Mouse (Mus musculus): ENCODE results near the gene Mark4.

The Mark4 gene

GRCm38 (mm10) chr7:19427999-19428650, 30.5 kb downstream of the Mark4 start:
- POLR2A ChIA-PET: interaction anchor here in 3 of 4 experiments (0.5 to 1.5 kb wide), 8 partner anchors 9 to 152 kb away, joined by 3 to 5 read pairs (median 3); no protein-coding TSS in a partner anchor
- CTCF ChIA-PET: interaction anchor here in 3 of 4 experiments (0.6 to 2.7 kb wide), 9 partner anchors 9 to 162 kb away, joined by 3 to 9 read pairs (median 4); partner anchors contain the start of gene Ckm (in 1 of the 3)

DNA sequence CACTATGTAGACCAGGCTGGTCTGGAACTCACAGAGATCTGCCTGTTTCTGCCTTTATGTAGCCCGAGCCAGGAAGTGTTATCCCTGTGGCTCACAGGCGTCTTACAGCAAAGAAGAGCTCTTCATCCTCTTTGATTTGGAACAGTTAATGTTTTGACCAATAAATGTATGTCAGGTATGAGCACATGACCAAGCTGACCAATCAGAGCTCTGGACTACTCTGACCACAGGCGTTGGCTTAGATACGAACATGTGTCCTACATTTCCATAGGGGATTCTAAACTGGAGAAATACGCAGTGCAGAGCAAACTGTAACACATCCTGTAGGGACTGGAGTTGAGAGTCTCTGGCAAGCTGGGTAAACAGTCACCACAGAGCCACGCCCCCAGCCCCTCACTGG, 31.7 kb downstream of the Mark4 start:
- CTCF ChIA-PET: interaction anchor here (0.6 to 2.7 kb wide), 14 partner anchors 10 to 163 kb away, joined by 3 to 9 read pairs (median 4); no protein-coding TSS in a partner anchor
- POLR2A ChIA-PET: interaction anchor here in 3 of 4 experiments (0.6 to 1.6 kb wide), 17 partner anchors 9 to 323 kb away, joined by 3 to 8 read pairs (median 3); partner anchors contain the start of genes Apoe (in 1 of the 3), Nectin2 (in 1 of the 3), Nkpd1 (in 1 of the 3) and Opa3 (in 1 of the 3)

DNA sequence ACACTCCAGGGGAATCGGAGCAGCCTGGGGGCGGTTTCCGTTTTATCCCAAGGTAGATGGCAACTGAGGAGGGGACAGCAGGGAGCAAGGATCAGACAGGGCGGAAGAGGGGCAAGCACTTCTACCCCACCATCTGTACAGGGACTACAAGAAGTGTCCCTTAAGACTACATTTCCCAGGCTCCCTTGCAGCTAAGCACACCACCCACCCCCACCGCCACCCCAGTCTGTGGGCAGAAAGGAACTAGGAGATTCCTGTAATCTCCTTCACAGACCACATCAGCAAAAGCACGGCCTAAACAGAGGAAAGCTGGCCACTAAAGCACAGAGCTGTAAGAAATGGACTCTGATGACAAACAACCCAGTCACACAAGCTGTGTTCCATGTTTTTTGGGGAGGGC, 32.3 kb downstream of the Mark4 start:
- ChIA-PET POLR2A (interaction anchor here in 3 of 4 experiments (0.5 to 1.9 kb wide), 18 partner anchors 9 to 272 kb away, joined by 3 to 8 read pairs (median 3); partner anchors contain the start of genes Apoe (in 1 of the 3), Nkpd1 (in 1 of the 3) and Opa3 (in 1 of the 3)), CTCF (interaction anchor here (0.6 to 2.7 kb wide), 16 partner anchors 11 to 423 kb away, joined by 3 to 9 read pairs (median 4); no protein-coding TSS in a partner anchor)

DNA sequence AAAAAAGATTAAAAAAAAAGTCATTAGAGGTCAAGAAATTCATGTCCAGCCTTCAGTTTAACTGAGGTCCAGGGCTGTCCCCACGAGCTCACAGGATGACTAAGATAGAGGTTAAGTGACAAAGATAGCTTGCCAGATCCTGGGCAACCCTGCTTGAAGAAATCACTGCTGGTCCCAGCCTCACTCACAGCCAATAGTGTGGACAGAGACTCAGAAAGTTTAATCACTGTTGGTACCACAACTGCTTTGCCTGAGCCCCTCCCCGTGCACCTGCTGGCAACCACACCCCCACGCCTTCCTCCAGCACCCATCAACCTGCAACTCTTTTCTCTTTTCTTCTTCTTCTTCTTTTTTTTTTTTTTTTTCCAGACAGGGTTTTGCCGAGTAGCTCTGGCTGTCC, 34.6 kb downstream of the Mark4 start:
- CTCF ChIA-PET: interaction anchor here (0.5 to 1.2 kb wide), 8 partner anchors 8 to 488 kb away, joined by 3 to 15 read pairs (median 4); no protein-coding TSS in a partner anchor
- POLR2A ChIA-PET: interaction anchor here in 3 of 4 experiments (0.6 to 1.6 kb wide), 7 partner anchors 8 to 141 kb away, joined by 4 to 7 read pairs (median 4); no protein-coding TSS in a partner anchor

GRCm38 (mm10) chr7:19423083-19423482, 35.5 kb downstream of the Mark4 start:
- ChIA-PET CTCF (interaction anchor here in 2 of 4 experiments (0.7 to 1.2 kb wide), 2 partner anchors 9 to 17 kb away, joined by 3 to 5 read pairs; no protein-coding TSS in a partner anchor), POLR2A (interaction anchor here in 2 of 4 experiments (1.0 to 1.5 kb wide), 3 partner anchors 9 to 181 kb away, joined by 3 to 4 read pairs (median 4); no protein-coding TSS in a partner anchor)

DNA sequence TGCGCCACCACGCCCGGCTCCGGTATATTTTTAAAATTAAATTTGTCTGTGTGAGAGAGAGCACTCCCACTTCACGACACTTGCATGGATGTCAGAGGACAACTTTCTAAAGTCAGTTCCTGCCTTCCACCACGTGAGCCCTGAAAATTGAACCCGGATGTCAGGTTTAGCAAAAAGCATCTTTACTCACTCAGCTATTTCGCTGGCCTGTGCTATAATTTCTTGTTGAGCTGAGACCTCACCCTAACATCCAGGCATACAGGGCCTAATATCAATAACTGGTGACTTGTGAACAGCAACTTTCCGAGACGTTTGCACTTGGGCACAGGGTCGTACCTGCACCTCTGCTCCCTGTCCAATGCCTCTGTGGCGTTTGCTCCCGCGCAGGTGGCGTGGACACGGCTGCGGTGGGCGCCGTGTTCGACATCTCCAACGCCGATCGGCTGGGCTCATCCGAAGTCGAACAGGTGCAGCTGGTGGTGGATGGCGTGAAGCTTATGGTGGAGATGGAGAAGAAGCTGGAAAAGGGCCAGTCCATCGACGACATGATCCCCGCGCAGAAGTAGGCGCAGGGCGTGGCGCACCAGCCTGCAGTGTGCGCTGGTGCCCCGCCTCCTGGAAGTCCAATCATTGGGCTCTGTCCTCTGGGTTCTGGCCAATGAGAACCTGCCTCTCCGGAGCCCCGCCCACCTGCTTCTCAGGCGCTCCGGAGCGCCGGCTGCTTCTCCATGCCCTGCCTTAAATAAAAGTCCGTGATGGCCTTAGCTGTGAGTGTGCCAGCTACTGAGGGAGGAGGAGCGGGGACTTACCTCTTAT, 37.6 kb downstream of the Mark4 start:
- CTCF ChIA-PET: interaction anchor here (0.5 to 1.7 kb wide), 11 partner anchors 11 to 369 kb away, joined by 3 to 10 read pairs (median 5); partner anchors contain the start of gene Ckm (in 2 of the 4)
- POLR2A ChIA-PET: interaction anchor here (0.6 to 1.2 kb wide), 10 partner anchors 9 to 321 kb away, joined by 3 to 8 read pairs (median 3); no protein-coding TSS in a partner anchor

DNA sequence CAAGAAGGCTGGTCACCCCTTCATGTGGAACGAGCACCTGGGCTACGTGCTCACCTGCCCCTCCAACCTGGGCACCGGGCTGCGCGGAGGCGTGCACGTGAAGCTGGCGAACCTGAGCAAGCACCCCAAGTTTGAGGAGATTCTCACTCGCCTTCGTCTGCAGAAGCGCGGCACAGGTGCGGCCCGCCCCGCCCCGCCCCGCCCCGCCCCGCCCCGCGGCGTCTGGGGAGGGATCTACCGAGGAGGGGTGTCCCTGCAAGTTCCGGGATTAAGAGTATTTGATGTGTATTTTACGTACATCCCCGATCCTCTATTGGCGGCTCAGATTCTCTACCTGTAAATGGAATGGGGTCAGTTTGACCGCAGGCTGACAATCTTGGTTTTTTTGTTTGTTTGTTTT, 38.5 kb downstream of the Mark4 start:
- CTCF ChIA-PET: interaction anchor here in 1 of 4 experiments (1.6 to 1.7 kb wide), 2 partner anchors 15 to 24 kb away, joined by 5 to 7 read pairs; partner anchors contain the start of gene Ckm

GRCm38 (mm10) chr7:19416590-19416989, 42.0 kb downstream of the Mark4 start:
- ChIA-PET POLR2A (interaction anchor here in 1 of 4 experiments (0.6 to 1.0 kb wide), 3 partner anchors 11 to 202 kb away, joined by 3 read pairs; no protein-coding TSS in a partner anchor), CTCF (interaction anchor here in 1 of 4 experiments (0.8 kb wide), 1 partner anchor 10 kb away, joined by 3 read pairs; no protein-coding TSS in a partner anchor)

More for the DNA sequence above, 38.5 kb downstream of the Mark4 start:
- POLR2A ChIA-PET: no interaction called here

- ChIA-PET CTCF (interaction anchor here in 1 of 4 experiments (1.0 kb wide), 1 partner anchor 48 kb away, joined by 4 read pairs; no protein-coding TSS in a partner anchor), POLR2A (interaction anchor here in 1 of 4 experiments (0.9 to 1.1 kb wide), 3 partner anchors 22 to 287 kb away, joined by 3 to 4 read pairs (median 3); no protein-coding TSS in a partner anchor)
These were observed 45.1 kb downstream of the Mark4 start for GRCm38 (mm10) chr7:19413525-19413924.

DNA sequence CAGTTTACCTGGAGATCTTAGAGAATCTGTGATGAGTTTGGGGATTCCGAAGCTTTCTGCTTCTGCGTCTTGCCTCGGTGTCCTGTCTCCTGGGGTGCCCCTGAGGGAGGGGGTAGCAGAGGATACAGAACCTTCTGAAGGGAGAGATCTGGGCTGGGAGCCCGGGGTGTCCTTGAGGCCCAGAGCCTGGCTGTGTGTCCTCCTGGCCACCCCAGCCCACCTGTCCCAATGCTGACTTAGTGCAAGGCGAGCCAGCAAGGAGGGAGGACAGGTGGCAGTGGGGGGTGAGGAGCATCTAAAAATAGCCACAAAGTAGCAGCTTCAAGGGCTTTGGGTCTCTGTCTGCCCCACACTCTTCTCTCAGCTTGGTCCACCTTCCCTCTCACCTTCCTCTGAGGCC, 46.8 kb downstream of the Mark4 start:
- ChIA-PET CTCF (interaction anchor here in 1 of 4 experiments (1.5 kb wide), 1 partner anchor 147 kb away, joined by 3 read pairs; no protein-coding TSS in a partner anchor), POLR2A (interaction anchor here in 1 of 4 experiments (1.0 kb wide), 1 partner anchor 10 kb away, joined by 3 read pairs; no protein-coding TSS in a partner anchor)

DNA sequence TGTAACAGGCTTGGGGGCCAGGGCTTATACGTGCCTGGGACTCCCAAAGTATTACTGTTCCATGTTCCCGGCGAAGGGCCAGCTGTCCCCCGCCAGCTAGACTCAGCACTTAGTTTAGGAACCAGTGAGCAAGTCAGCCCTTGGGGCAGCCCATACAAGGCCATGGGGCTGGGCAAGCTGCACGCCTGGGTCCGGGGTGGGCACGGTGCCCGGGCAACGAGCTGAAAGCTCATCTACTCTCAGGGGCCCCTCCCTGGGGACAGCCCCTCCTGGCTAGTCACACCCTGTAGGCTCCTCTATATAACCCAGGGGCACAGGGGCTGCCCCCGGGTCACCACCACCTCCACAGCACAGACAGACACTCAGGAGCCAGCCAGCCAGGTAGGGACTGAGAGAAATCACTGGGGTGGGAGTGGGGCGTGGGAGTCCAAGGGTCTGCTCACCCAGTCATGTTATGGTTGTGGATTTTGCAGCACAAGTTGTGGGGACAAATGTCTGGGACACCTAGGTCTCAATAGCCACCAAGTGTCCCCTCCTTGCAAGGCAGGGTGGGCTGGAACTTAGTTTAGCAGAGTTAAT, 47.8 kb downstream of the Mark4 start:
- ChIA-PET CTCF (interaction anchor here in 1 of 4 experiments (0.6 to 1.5 kb wide), 2 partner anchors 148 to 273 kb away, joined by 3 to 4 read pairs; no protein-coding TSS in a partner anchor), POLR2A (interaction anchor here in 1 of 4 experiments (1.0 kb wide), 1 partner anchor 290 kb away, joined by 3 read pairs; no protein-coding TSS in a partner anchor)

DNA sequence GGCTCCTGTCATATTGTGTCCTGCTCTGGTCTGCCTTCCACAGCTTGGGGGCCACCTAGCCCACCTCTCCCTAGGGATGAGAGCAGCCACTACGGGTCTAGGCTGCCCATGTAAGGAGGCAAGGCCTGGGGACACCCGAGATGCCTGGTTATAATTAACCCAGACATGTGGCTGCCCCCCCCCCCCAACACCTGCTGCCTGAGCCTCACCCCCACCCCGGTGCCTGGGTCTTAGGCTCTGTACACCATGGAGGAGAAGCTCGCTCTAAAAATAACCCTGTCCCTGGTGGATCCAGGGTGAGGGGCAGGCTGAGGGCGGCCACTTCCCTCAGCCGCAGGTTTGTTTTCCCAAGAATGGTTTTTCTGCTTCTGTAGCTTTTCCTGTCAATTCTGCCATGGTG, 48.9 kb downstream of the Mark4 start:
- POLR2A ChIA-PET: interaction anchor here in 2 of 4 experiments (0.6 to 1.0 kb wide), 3 partner anchors 10 to 291 kb away, joined by 3 to 4 read pairs (median 3); no protein-coding TSS in a partner anchor

GRCm38 (mm10) chr7:19405417-19405816, 53.2 kb downstream of the Mark4 start:
- CTCF ChIA-PET: interaction anchor here (0.5 to 2.9 kb wide), 78 partner anchors 9 to 464 kb away, joined by 3 to 20 read pairs (median 4); partner anchors contain the start of genes Ppp1r37 (in 2 of the 4), Apoe (in 1 of the 4), Ercc1 (in 1 of the 4) and Nkpd1 (in 1 of the 4)
- POLR2A ChIA-PET: interaction anchor here in 3 of 4 experiments (0.5 to 1.9 kb wide), 19 partner anchors 8 to 310 kb away, joined by 3 to 6 read pairs (median 4); partner anchors contain the start of genes Cd3eap (in 1 of the 3), Ppp1r13l (in 1 of the 3) and Tomm40 (in 1 of the 3)

More for the DNA sequence above, 48.9 kb downstream of the Mark4 start:
- CTCF ChIA-PET: interaction anchor here in 1 of 4 experiments (0.6 kb wide), 1 partner anchor 21 kb away, joined by 6 read pairs; no protein-coding TSS in a partner anchor

- ChIA-PET CTCF (interaction anchor here (0.5 to 2.9 kb wide), 35 partner anchors 10 to 337 kb away, joined by 3 to 20 read pairs (median 5); partner anchors contain the start of gene Ppp1r37 (in 1 of the 4)), POLR2A (interaction anchor here in 2 of 4 experiments (0.9 to 1.9 kb wide), 5 partner anchors 17 to 258 kb away, joined by 3 to 6 read pairs (median 4); no protein-coding TSS in a partner anchor)
These were observed 54.1 kb downstream of the Mark4 start, which contains the start of gene Ckm for GRCm38 (mm10) chr7:19404476-19404875. Gene Ckm (plus strand): TSS chr7:19404776.

GRCm38 (mm10) chr7:19403731-19404296, 54.8 kb downstream of the Mark4 start, which contains the start of gene Klc3:
Gene Klc3 (minus strand): TSS chr7:19404104.
- POLR2A ChIA-PET: interaction anchor here in 1 of 4 experiments (1.9 kb wide), 1 partner anchor 39 kb away, joined by 6 read pairs; no protein-coding TSS in a partner anchor
- CTCF ChIA-PET: interaction anchor here in 3 of 4 experiments (0.6 to 2.8 kb wide), 8 partner anchors 10 to 343 kb away, joined by 3 to 12 read pairs (median 3); no protein-coding TSS in a partner anchor

- ChIA-PET CTCF (interaction anchor here in 2 of 4 experiments (0.5 to 0.7 kb wide), 3 partner anchors 30 to 224 kb away, joined by 3 read pairs; no protein-coding TSS in a partner anchor), POLR2A (interaction anchor here in 1 of 4 experiments (1.1 kb wide), 1 partner anchor 107 kb away, joined by 3 read pairs; no protein-coding TSS in a partner anchor)
These were observed 56.0 kb downstream of the Mark4 start for GRCm38 (mm10) chr7:19402535-19403112.
